8 mouse cellular contexts compared by ENCODE assay signal in the genomic region with DNA sequence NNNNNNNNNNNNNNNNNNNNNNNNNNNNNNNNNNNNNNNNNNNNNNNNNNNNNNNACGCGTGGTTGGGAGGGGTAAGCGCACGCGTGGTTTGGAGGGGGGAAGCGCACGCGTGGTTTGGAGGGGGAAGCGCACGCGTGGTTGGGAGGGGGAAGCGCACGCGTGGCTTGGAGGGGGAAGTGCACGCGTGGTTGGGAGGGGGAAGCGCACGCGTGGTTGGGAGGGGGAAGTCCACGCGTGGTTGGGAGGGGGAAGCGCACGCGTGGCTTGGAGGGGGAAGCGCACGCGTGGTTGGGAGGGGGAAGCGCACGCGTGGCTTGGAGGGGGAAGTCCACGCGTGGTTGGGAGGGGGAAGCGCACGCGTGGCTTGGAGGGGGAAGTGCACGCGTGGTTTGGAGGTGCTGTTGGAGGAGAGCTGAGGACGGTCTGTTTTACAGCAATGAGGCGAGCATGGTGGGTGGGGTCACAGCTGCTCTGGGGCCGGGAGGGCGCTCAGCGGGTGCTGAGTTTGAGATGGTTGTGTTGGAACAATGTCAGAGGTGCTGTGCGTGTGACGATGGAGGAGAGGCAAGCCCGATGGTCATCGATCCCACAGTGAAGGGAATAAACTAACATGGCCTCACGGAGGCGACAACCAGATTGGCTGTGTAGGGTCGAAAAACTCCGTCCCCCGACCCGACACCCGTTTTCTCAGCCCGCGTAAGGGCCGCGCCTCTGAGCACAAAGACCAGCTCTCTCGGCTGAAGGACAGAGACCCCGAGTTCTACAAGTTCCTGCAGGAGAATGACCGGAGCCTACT. TPM values are rescaled to one million over a fixed set of nuclear protein-coding genes. Genes with fewer than 3 reads are reported as not detected.
DNase-seq lines count a peak whose midpoint lies in the region; ATAC-seq and TF ChIP-seq lines count a peak whose summit lies in the region.

No protein-coding gene starts in this region.

- H3K36me3 ChIP-seq in kidney, postnatal 0 days (ENCODE audit: insufficient read depth, low read length) = peaks cover 38% of the 10 kb centered on the region
- H3K36me3 ChIP-seq in hindbrain, embryonic 13.5 days = peaks cover 58% of the 10 kb centered on the region
- H3K36me3 ChIP-seq in midbrain, embryonic 11.5 days (ENCODE audit: control insufficient read depth, insufficient read depth, low read length) = peaks cover 38% of the 10 kb centered on the region

- ATAC-seq in kidney, postnatal 0 days (replicated peaks; ENCODE audit: low FRiP score, low read depth) = no peak
- ATAC-seq in hindbrain, embryonic 13.5 days (ENCODE audit: low FRiP score) = no peak
- ATAC-seq in midbrain, embryonic 11.5 days (ENCODE audit: low FRiP score) = no peak

- WGBS in kidney, postnatal 0 days = 23% methylated on average over 55 of the region's 60 CpGs
- 21% methylated on average over 57 of the region's 60 CpGs for WGBS in hindbrain, embryonic 13.5 days
- WGBS in midbrain, embryonic 11.5 days = 26% methylated on average over 52 of the region's 60 CpGs

- H3K27ac ChIP-seq in kidney, postnatal 0 days = no peak overlapping the region
- no peak overlapping the region for H3K27ac ChIP-seq in brown adipose tissue, adult 24 weeks (replicated peaks; ENCODE audit: low read depth, low read length)
- H3K27ac ChIP-seq in hindbrain, embryonic 13.5 days = peak overlapping the region; percentile 93; the same call in 1 of the 2 replicates
- no peak overlapping the region; the same call in 1 of the 2 replicates for H3K27ac ChIP-seq in midbrain, embryonic 11.5 days (ENCODE audit: low read depth, low read length)

- peak overlapping the region; percentile 70 for H3K4me3 ChIP-seq in kidney, postnatal 0 days (replicated peaks; ENCODE audit: low read depth, low read length)
- peak overlapping the region; percentile 96 for H3K4me3 ChIP-seq in brown adipose tissue, adult 24 weeks (ENCODE audit: insufficient read depth, low read depth, low read length)
- peak overlapping the region; percentile 85 for H3K4me3 ChIP-seq in hindbrain, embryonic 13.5 days
- H3K4me3 ChIP-seq in midbrain, embryonic 11.5 days (ENCODE audit: low read depth, low read length) = peak overlapping the region; percentile 92

- peaks cover 7% of the 10 kb centered on the region; the same call in 1 of the 2 replicates for H3K4me1 ChIP-seq in kidney, postnatal 0 days (replicated peaks; ENCODE audit: insufficient read depth, low read length)
- H3K4me1 ChIP-seq in brown adipose tissue, adult 24 weeks (ENCODE audit: control insufficient read depth, insufficient read depth, insufficient read length, low read length) = peaks cover 2% of the 10 kb centered on the region; the same call in 1 of the 2 replicates
- H3K4me1 ChIP-seq in hindbrain, embryonic 13.5 days (replicated peaks) = peaks cover 23% of the 10 kb centered on the region
- H3K4me1 ChIP-seq in midbrain, embryonic 11.5 days (ENCODE audit: control insufficient read depth, insufficient read depth, low read length) = peaks cover 11% of the 10 kb centered on the region

- DNase-seq in kidney, postnatal 0 days (ENCODE audit: low spot score) = peak; percentile 33
- DNase-seq in kidney, adult 8-10 months = no peak
- peak; percentile 89 for DNase-seq in midbrain, embryonic 11.5 days (ENCODE audit: low spot score, missing footprints)
- no peak for DNase-seq in urinary bladder, postnatal 25 days (ENCODE audit: low spot score)
- no peak for DNase-seq in ovary, postnatal 14 days (ENCODE audit: low spot score)
- no peak for DNase-seq in left cerebral cortex, adult 9 months (ENCODE audit: low spot score in 2 of 2)

- no peaks in the 10 kb centered on the region for H3K27me3 ChIP-seq in kidney, postnatal 0 days (ENCODE audit: insufficient read depth, low read length)
- no peaks in the 10 kb centered on the region for H3K27me3 ChIP-seq in hindbrain, embryonic 13.5 days
- no peaks in the 10 kb centered on the region for H3K27me3 ChIP-seq in midbrain, embryonic 11.5 days (ENCODE audit: control insufficient read depth, insufficient read depth, low read length)

- no peaks in the 10 kb centered on the region for H3K9me3 ChIP-seq in kidney, postnatal 0 days (replicated peaks; ENCODE audit: low read length)
- H3K9me3 ChIP-seq in hindbrain, embryonic 13.5 days = no peaks in the 10 kb centered on the region
- H3K9me3 ChIP-seq in midbrain, embryonic 11.5 days (ENCODE audit: control insufficient read depth, low read length) = no peaks in the 10 kb centered on the region

- H3K9ac ChIP-seq in kidney, postnatal 0 days (ENCODE audit: low read depth, low read length) = peak overlapping the region; percentile 65
- peak overlapping the region; percentile 84 for H3K9ac ChIP-seq in hindbrain, embryonic 13.5 days
- peak overlapping the region; percentile 79 for H3K9ac ChIP-seq in midbrain, embryonic 11.5 days (ENCODE audit: low read length)

- no peak for TF ChIP-seq CTCF in kidney, postnatal 0 days (IDR thresholded peaks at IDR 0.05; ENCODE audit: low read depth)

- H3K4me2 ChIP-seq in kidney, postnatal 0 days (ENCODE audit: low read length) = peak overlapping the region; percentile 89
- peak overlapping the region; percentile 92 for H3K4me2 ChIP-seq in hindbrain, embryonic 13.5 days
- H3K4me2 ChIP-seq in midbrain, embryonic 11.5 days = peak overlapping the region; percentile 89

RNA-seq across cellular contexts. Expression of a gene that starts 1.0 kb away (rescaled TPM):
- polyA plus RNA-seq in kidney, postnatal 0 days (2015; fragmentation: Nextera tagmentation; extraction: Ambion mirVana) = 49.2 and 50.7 TPM in 2 replicates
- polyA plus RNA-seq in brown adipose tissue, adult 24 weeks (2012; ENCODE audit: insufficient read depth, insufficient read length, missing spikeins) = 13.8 and 14.6 TPM in 2 replicates
- polyA plus RNA-seq in hindbrain, embryonic 13.5 days (2015; fragmentation: Nextera tagmentation; extraction: Ambion mirVana) = 49.0 and 53.7 TPM in 2 replicates
- polyA plus RNA-seq in midbrain, embryonic 11.5 days (2014; fragmentation: Nextera tagmentation; extraction: Ambion mirVana) = 74.3 and 81.9 TPM in 2 replicates

RNA-seq across cellular contexts. Expression of a gene that starts 2.2 kb away (rescaled TPM):
- 12.7 and 13.1 TPM in 2 replicates for polyA plus RNA-seq in kidney, postnatal 0 days (2015; fragmentation: Nextera tagmentation; extraction: Ambion mirVana)
- 7.8 and 8.7 TPM in 2 replicates for polyA plus RNA-seq in brown adipose tissue, adult 24 weeks (2012; ENCODE audit: insufficient read depth, insufficient read length, missing spikeins)
- polyA plus RNA-seq in hindbrain, embryonic 13.5 days (2015; fragmentation: Nextera tagmentation; extraction: Ambion mirVana) = 26.4 and 26.6 TPM in 2 replicates
- polyA plus RNA-seq in midbrain, embryonic 11.5 days (2014; fragmentation: Nextera tagmentation; extraction: Ambion mirVana) = 15.6 and 18.1 TPM in 2 replicates

RNA-seq across cellular contexts. Expression of a gene that starts 18.6 kb away (rescaled TPM):
- not detected in 2 replicates for polyA plus RNA-seq in kidney, postnatal 0 days (2015; fragmentation: Nextera tagmentation; extraction: Ambion mirVana)
- not detected in 2 replicates for polyA plus RNA-seq in brown adipose tissue, adult 24 weeks (2012; ENCODE audit: insufficient read depth, insufficient read length, missing spikeins)
- 2.8 and 3.1 TPM in 2 replicates for polyA plus RNA-seq in hindbrain, embryonic 13.5 days (2015; fragmentation: Nextera tagmentation; extraction: Ambion mirVana)
- polyA plus RNA-seq in midbrain, embryonic 11.5 days (2014; fragmentation: Nextera tagmentation; extraction: Ambion mirVana) = 2.6 TPM in 2 replicates

RNA-seq across cellular contexts. Expression of a gene that starts 21.2 kb away (rescaled TPM):
- polyA plus RNA-seq in kidney, postnatal 0 days (2015; fragmentation: Nextera tagmentation; extraction: Ambion mirVana) = 0.56 and 0.71 TPM in 2 replicates
- polyA plus RNA-seq in brown adipose tissue, adult 24 weeks (2012; ENCODE audit: insufficient read depth, insufficient read length, missing spikeins) = 9.9 and 25.7 TPM in 2 replicates
- 2.5 and 2.7 TPM in 2 replicates for polyA plus RNA-seq in hindbrain, embryonic 13.5 days (2015; fragmentation: Nextera tagmentation; extraction: Ambion mirVana)
- 0.81 and 1.2 TPM in 2 replicates for polyA plus RNA-seq in midbrain, embryonic 11.5 days (2014; fragmentation: Nextera tagmentation; extraction: Ambion mirVana)

RNA-seq across cellular contexts. Expression of a gene that starts 33.7 kb away (rescaled TPM):
- polyA plus RNA-seq in kidney, postnatal 0 days (2015; fragmentation: Nextera tagmentation; extraction: Ambion mirVana) = 4.8 and 5.1 TPM in 2 replicates
- polyA plus RNA-seq in brown adipose tissue, adult 24 weeks (2012; ENCODE audit: insufficient read depth, insufficient read length, missing spikeins) = 1.9 and 5.5 TPM in 2 replicates
- 4.9 and 6.8 TPM in 2 replicates for polyA plus RNA-seq in hindbrain, embryonic 13.5 days (2015; fragmentation: Nextera tagmentation; extraction: Ambion mirVana)
- polyA plus RNA-seq in midbrain, embryonic 11.5 days (2014; fragmentation: Nextera tagmentation; extraction: Ambion mirVana) = 2.4 TPM in 2 replicates

Comparison
In these comparisons a context has a peak if more than half of its experiments do, and no peak if none do; other contexts are left out.
1. DNase-seq: peak in kidney, postnatal 0 days (single experiment) and midbrain, embryonic 11.5 days (single experiment); none in kidney, adult 8-10 months (0 of 2), urinary bladder, postnatal 25 days (single experiment), ovary, postnatal 14 days (single experiment) and left cerebral cortex, adult 9 months (0 of 2).
2. Peak in every context shown above with its lines, with median percentiles within 50 percentile points of each other: H3K4me2 ChIP-seq, H3K4me3 ChIP-seq and H3K9ac ChIP-seq.